Mouse (Mus musculus): Measurements from ENCODE around the gene Olfr594.
"Not testable (repeated sequence)": the region's sequence is repeated elsewhere in the genome, so short reads cannot be mapped to it uniquely, and the experiment has no call there.

- TF ChIP-seq CTCF, POLR2A (IDR thresholded peaks at IDR 0.05; ENCODE audit: insufficient read depth, low read depth, low read length): not testable (repeated sequence)
Observed at GRCm38 (mm10) chr7:103252405-103252804, 35.6 kb downstream of the Olfr594 start, which contains the start of gene Usp17ld.

Data from olfactory bulb, adult 2 months (tissue).